Mouse (Mus musculus) myocyte (in vitro differentiated cells): ENCODE measurements around the gene AU040320.

Source experiments
- MAX ChIP-seq: IDR thresholded peaks from one replicate; pipeline ENCODE4 v1.6.1; 2011; ENCODE audit warnings: low read depth, mild to moderate bottlenecking, control low read depth
- POLR2A ChIP-seq: IDR thresholded peaks from one replicate; pipeline ENCODE4 v1.6.1; 2011; ENCODE audit warnings: low read depth, mild to moderate bottlenecking, control low read depth, moderate library complexity; ENCODE audit not compliant: insufficient read length
- TCF12 ChIP-seq: IDR thresholded peaks from one replicate; pipeline ENCODE4 v1.6.1; 2011; ENCODE audit warnings: mild to moderate bottlenecking, control low read depth; ENCODE audit not compliant: poor library complexity, insufficient read depth, severe bottlenecking

GRCm38 (mm10) chr4:126769800-126770563 is 16.6 kb downstream of the AU040320 start:
- TF ChIP-seq POLR2A (no peak), MAX (no peak), TCF12 (no peak)
